Mouse (Mus musculus) megakaryocyte, embryonic 14.5 days (primary cell): ENCODE data around the gene Ptpn22.

ENCODE experiments used
- FLI1 ChIP-seq: IDR thresholded peaks from 2 replicates; pipeline ENCODE4 v1.6.1; 2012; ENCODE audit warnings: low read length, inconsistent platforms, mixed read lengths
- GATA1 ChIP-seq: IDR thresholded peaks from 3 replicates; pipeline ENCODE4 v1.6.1; 2012; ENCODE audit warnings: mixed read lengths, low read length, inconsistent platforms, borderline replicate concordance

DNA sequence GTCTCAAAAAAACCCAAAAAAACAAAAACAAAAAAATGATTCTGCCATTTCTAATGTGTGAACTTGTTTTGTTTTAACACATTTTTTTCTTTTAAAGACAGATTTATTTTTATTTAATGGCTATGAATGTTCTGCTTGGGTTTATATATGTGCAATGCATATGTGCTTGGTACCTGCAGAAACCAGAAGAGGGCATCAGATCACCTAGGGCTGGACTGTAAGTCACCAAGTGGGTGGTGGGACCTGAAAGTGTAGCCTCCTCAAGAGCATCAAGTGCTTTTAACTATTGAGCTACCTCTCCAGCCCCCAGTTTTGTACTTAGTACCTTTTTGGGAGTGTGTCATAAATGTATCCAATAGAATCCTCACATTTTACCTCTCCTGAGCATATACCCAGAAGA lies 32.0 kb upstream of the Ptpn22 start:
- TF ChIP-seq GATA1: no peak
- no peak for TF ChIP-seq FLI1
